Mouse (Mus musculus) heart, adult 2 months (tissue): Measurements from ENCODE around the gene Kcnn3. TPM values are rescaled to one million over a fixed set of nuclear protein-coding genes. Genes with fewer than 3 reads are reported as not detected.

Experiments used
- DNase-seq, 2 experiments: peaks; one replicate each; pipeline ENCODE4 v3.0.0; 2021
- H3K27ac ChIP-seq: fragments of 200-600 bp; 2 replicates; pipeline ENCODE4 v1.8.1; 2022
- H3K27me3 ChIP-seq: fragments of 200-500 bp; 2 replicates; pipeline ENCODE4 v1.6.1; 2012; ENCODE audit warnings: mild to moderate bottlenecking, low read length, inconsistent platforms, mixed read lengths; ENCODE audit not compliant: control insufficient read depth, insufficient read depth
- H3K36me3 ChIP-seq: fragments of 200-500 bp; 2 replicates; pipeline ENCODE4 v1.6.1; 2012; ENCODE audit warnings: low read length, inconsistent platforms; ENCODE audit not compliant: control insufficient read depth, insufficient read depth
- H3K4me1 ChIP-seq: fragments of 200-500 bp; 2 replicates; pipeline ENCODE4 v1.6.1; 2011; ENCODE audit warnings: low read length; ENCODE audit not compliant: control insufficient read depth, insufficient read depth
- H3K4me3 ChIP-seq: fragments of 200-600 bp; 2 replicates; pipeline ENCODE4 v1.8.1; 2022
- H3K79me2 ChIP-seq: fragments of 200-500 bp; replicated peaks from 2 replicates; pipeline ENCODE4 v1.6.1; 2012; ENCODE audit warnings: mild to moderate bottlenecking, inconsistent platforms, low read length, moderate library complexity, mixed read lengths; ENCODE audit not compliant: control insufficient read depth, insufficient read depth
- H3K9ac ChIP-seq: fragments of 200-500 bp; 2 replicates; pipeline ENCODE4 v1.6.1; 2012; ENCODE audit warnings: low read depth, mild to moderate bottlenecking, control low read depth, inconsistent platforms, low read length, mixed read lengths
- CTCF ChIP-seq: fragments of 200-600 bp; IDR thresholded peaks from 2 replicates; pipeline ENCODE4 v1.8.1; 2022; ENCODE audit warnings: antibody characterized with exemption, mild to moderate bottlenecking, moderate library complexity
- EP300 ChIP-seq: fragments of 200-500 bp; IDR thresholded peaks from 2 replicates; pipeline ENCODE4 v1.6.1; 2011; ENCODE audit warnings: low read depth, low read length, control low read depth; ENCODE audit not compliant: insufficient read depth
- POLR2A ChIP-seq: fragments of 200-500 bp; IDR thresholded peaks from 2 replicates; pipeline ENCODE4 v1.6.1; 2011; ENCODE audit warnings: mild to moderate bottlenecking, low read depth, low read length, control low read depth; ENCODE audit not compliant: insufficient read depth
- WGBS: fragments of 180-500 bp; shearing (Covaris S2); methylation state at CpG from one replicate; pipeline ENCODE4 v1.1.7; 2018; 5-methylcytosine and 5-hydroxymethylcytosine counted together
- intact Hi-C: fragments of 180-260 bp; cut with DNase I; formaldehyde crosslinking; loops from one replicate; pipeline ENCODE4 v1.15.1; 2025
- polyA plus RNA-seq: library from polyadenylated mRNA; depleted of rRNA; stranded (reverse); fragments of >200 nt; gene quantifications from 2 replicates; pipeline ENCODE4 v1.2.3, GENCODE M21; 2012
- total RNA-seq, 2 experiments: library from RNA; stranded (reverse); gene quantifications; 2 replicates each; pipeline ENCODE4 v1.2.3; 2021

Gene Kcnn3
- total and polyA plus RNA-seq, 3 experiments: 0.84 to 3.3 (median 2.0) TPM

DNA sequence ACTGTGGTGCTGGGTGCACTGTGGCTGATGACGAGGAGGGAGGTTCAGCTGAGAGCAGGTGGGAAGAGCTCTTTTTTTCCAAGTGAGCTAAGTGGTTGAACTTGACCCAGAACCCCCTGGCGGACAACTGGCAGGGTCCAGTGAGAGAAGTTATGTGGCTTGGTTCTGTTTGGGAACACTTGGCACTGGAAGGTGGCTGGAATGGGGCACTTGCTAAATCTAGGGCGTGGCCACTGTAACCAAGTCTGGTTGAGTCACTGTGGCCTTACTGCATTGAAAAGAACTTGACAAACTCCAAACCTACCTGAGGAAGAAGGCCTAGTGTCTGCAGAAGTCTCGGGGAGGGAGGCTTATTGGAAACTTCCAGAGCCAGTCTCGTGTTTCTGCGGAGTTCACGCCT is 78.4 kb downstream of the Kcnn3 start:
- no peak overlapping the region for H3K9ac ChIP-seq
- H3K27ac ChIP-seq: no peak overlapping the region
- no peaks in the 10 kb centered on the region for H3K79me2 ChIP-seq
- no peak for TF ChIP-seq POLR2A
- TF ChIP-seq EP300: no peak
- no peak for TF ChIP-seq CTCF
- intact Hi-C loops: loop anchor here (10.0 kb wide), 1 partner anchor 86 kb away; no protein-coding TSS in a partner anchor
- no peaks in the 10 kb centered on the region for H3K27me3 ChIP-seq
- DNase-seq: no peak
- H3K36me3 ChIP-seq: no peaks in the 10 kb centered on the region
- H3K4me1 ChIP-seq: no peaks in the 10 kb centered on the region
- no peak overlapping the region for H3K4me3 ChIP-seq
- 83% methylated on average over 7 of the region's 7 CpGs for WGBS

DNA sequence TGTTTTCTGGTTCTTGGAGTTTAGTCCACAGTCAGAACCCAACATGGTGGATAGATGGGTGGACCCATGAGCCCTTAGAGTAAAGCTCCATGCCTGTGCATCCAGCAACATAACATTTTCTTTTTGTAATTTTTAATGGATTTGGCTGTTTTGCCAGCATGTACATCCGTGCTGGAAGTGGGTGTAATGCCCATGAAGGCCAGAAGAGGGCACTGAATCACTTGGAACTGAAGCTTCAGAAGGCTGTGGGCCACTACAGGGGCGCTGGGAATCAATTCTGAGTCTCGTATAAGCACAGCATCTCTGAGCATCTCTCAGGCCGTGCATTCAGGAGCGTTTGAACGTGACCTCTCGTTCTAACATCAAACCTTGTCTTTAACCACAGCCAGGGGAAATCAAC is 79.0 kb downstream of the Kcnn3 start:
- no peaks in the 10 kb centered on the region for H3K79me2 ChIP-seq
- H3K36me3 ChIP-seq: no peaks in the 10 kb centered on the region
- intact Hi-C loops: loop anchor here (10.0 kb wide), 1 partner anchor 86 kb away; no protein-coding TSS in a partner anchor
- H3K9ac ChIP-seq: no peak overlapping the region
- 93% methylated on average over 7 of the region's 7 CpGs for WGBS
- H3K27me3 ChIP-seq: no peaks in the 10 kb centered on the region
- no peak overlapping the region for H3K4me3 ChIP-seq
- TF ChIP-seq POLR2A (no peak), CTCF (peak; percentile 34), EP300 (no peak)
- no peaks in the 10 kb centered on the region for H3K4me1 ChIP-seq
- no peak overlapping the region for H3K27ac ChIP-seq
- DNase-seq: no peak

DNA sequence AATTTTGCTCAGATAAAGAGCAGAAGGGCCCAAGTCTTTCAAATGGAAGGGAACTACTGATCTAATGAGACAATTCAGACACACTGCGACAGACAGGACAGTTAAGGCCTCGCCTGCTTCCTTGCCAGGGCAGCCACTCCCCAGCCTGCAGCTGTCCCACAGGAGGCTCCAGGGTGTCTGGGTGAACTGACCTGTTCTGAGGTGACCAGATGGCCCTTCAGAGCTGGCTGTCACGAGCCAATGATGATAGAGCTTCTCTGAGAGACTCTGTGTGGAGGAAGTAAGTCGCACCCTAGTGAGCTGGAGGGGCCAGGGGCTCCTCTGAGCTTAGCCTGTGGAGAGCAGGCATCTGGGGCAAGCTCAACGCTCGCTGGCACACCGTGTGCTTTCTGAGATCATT is 81.1 kb downstream of the Kcnn3 start:
- Histone ChIP-seq H3K27ac (no peak overlapping the region), H3K4me1 (no peaks in the 10 kb centered on the region), H3K36me3 (no peaks in the 10 kb centered on the region), H3K9ac (no peak overlapping the region), H3K27me3 (no peaks in the 10 kb centered on the region), H3K79me2 (no peaks in the 10 kb centered on the region), H3K4me3 (no peak overlapping the region)
- intact Hi-C loops: no loop called here
- DNase-seq: no peak
- WGBS: 54% methylated on average over 7 of the region's 7 CpGs
- TF ChIP-seq POLR2A (no peak), CTCF (no peak), EP300 (no peak)

DNA sequence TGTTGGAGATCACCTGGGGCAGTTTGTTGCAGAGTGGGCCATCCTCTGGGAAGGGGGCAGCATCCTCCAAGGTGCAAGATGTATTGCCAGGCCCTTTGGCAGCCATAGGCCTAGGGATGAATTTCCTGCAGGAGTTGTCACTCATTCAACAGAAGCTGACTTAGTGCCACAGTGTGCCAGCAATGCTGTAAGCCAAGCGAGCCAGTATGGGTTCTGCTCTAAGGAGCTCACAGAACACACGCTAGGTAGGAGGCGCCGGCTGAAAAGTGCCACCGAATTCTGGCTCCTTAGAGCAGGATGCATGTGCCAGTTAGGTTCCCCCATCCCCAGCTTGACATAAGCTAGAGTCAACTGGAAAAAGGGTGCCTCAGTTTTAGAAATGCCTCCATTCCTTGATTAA is 83.3 kb downstream of the Kcnn3 start:
- TF ChIP-seq EP300 (no peak), POLR2A (no peak), CTCF (no peak)
- no peak for DNase-seq
- no peak overlapping the region for H3K9ac ChIP-seq
- no peaks in the 10 kb centered on the region for H3K27me3 ChIP-seq
- WGBS: 90% methylated on average over 5 of the region's 5 CpGs
- no peaks in the 10 kb centered on the region for H3K4me1 ChIP-seq
- no peak overlapping the region for H3K27ac ChIP-seq
- H3K79me2 ChIP-seq: no peaks in the 10 kb centered on the region
- H3K36me3 ChIP-seq: no peaks in the 10 kb centered on the region
- intact Hi-C loops: no loop called here
- no peak overlapping the region for H3K4me3 ChIP-seq

DNA sequence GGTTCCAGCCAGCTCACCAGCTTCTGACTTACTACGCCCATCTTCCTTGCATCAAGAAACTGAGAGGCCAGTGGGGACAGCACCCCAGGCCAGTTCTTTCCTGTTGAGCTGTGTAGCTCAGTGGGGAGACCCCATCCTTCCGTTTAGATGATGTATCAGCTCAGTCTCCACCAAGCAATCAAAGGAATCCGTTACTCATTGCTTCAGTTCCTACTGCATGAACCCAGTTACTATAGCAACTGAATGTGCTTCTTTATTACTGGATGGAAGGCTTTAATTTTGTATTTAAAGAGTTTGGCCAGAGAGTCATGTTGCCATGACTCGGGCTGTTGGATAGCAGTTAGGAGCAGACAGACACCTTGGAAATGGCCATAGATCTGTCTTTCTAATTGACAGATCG is 85.3 kb downstream of the Kcnn3 start:
- no peak for DNase-seq
- H3K4me3 ChIP-seq: no peak overlapping the region
- no peaks in the 10 kb centered on the region for H3K36me3 ChIP-seq
- TF ChIP-seq POLR2A (no peak), CTCF (no peak), EP300 (no peak)
- H3K27me3 ChIP-seq: no peaks in the 10 kb centered on the region
- intact Hi-C loops: no loop called here
- no peak overlapping the region for H3K27ac ChIP-seq
- H3K4me1 ChIP-seq: no peaks in the 10 kb centered on the region
- H3K9ac ChIP-seq: no peak overlapping the region
- no peaks in the 10 kb centered on the region for H3K79me2 ChIP-seq
- WGBS: 88% methylated on average over 5 of the region's 5 CpGs

DNA sequence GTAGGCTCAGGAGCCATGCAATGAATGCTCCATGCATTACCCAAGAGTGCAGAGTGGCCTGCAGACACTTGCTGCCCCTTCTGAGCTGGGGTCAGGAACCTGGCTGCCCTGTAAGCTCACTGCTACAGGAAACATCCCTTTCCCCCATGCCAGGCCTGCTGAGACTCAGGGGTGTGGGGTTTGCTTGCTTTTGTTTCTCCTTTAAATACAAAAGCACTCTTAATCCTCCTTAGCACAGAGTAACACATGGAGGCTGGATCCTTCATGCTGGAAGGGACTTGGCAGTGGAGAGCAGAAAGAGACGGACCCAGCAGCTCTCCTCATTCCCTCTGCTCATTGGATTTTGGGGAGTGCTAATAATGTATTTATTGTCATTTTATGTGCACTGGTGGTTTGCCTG is 87.4 kb downstream of the Kcnn3 start:
- H3K36me3 ChIP-seq: no peaks in the 10 kb centered on the region
- intact Hi-C loops: no loop called here
- no peaks in the 10 kb centered on the region for H3K79me2 ChIP-seq
- no peaks in the 10 kb centered on the region for H3K27me3 ChIP-seq
- H3K4me3 ChIP-seq: no peak overlapping the region
- H3K9ac ChIP-seq: no peak overlapping the region
- DNase-seq: no peak
- WGBS: 77% methylated on average over 1 of the region's 1 CpGs
- H3K4me1 ChIP-seq: no peaks in the 10 kb centered on the region
- H3K27ac ChIP-seq: no peak overlapping the region
- TF ChIP-seq POLR2A: no peak
